19 mouse cellular contexts compared by ENCODE assay signal in genomic region chr2:158155615-158156014, GRCm38 (mm10). TPM values are rescaled to one million over a fixed set of nuclear protein-coding genes. Genes with fewer than 3 reads are reported as not detected.
DNase-seq lines count a peak whose midpoint lies in the region; ATAC-seq and TF ChIP-seq lines count a peak whose summit lies in the region.
"Had no signal": no experiment of that assay in that cellular context is flagged by ENCODE, and none has a peak within 500 bp of the region (broad histone marks: within the 10 kb centered on the region; RNA-seq: fewer than 3 reads in every experiment).

No protein-coding gene starts in this region.

- H3K4me2 ChIP-seq in liver, embryonic 11.5 days: no peak overlapping the region
- no peak overlapping the region for H3K4me2 ChIP-seq in liver, embryonic 16.5 days (ENCODE audit: low read depth, low read length)
- H3K4me2 ChIP-seq: embryonic facial prominence, embryonic 12.5 days; forebrain, embryonic 15.5 days; heart, embryonic 12.5 days; hindbrain, embryonic 15.5 days had no signal

- H3K9ac ChIP-seq in liver, adult 2 months (ENCODE audit: low read depth, low read length): no peak overlapping the region
- no peak overlapping the region for H3K9ac ChIP-seq in liver, embryonic 11.5 days (ENCODE audit: low read depth, low read length)
- H3K9ac ChIP-seq in liver, embryonic 16.5 days (ENCODE audit: low read depth, low read length): no peak overlapping the region
- H3K9ac ChIP-seq: embryonic facial prominence, embryonic 12.5 days; forebrain, embryonic 15.5 days; heart, embryonic 12.5 days; hindbrain, embryonic 15.5 days had no signal

- H3K4me1 ChIP-seq in liver, adult 2 months (ENCODE audit: control insufficient read depth, insufficient read depth, low read length): peaks cover 13% of the 10 kb centered on the region
- peaks cover 31% of the 10 kb centered on the region for H3K4me1 ChIP-seq in liver, embryonic 11.5 days (replicated peaks; ENCODE audit: control insufficient read depth, insufficient read depth, low read length)
- peaks cover 39% of the 10 kb centered on the region for H3K4me1 ChIP-seq in liver, embryonic 16.5 days (ENCODE audit: control insufficient read depth, low read depth, low read length)
- peaks cover 9% of the 10 kb centered on the region for H3K4me1 ChIP-seq in lung, adult 2 months (ENCODE audit: control insufficient read depth, insufficient read depth, low read length)
- H3K4me1 ChIP-seq in heart, embryonic 10.5 days: peaks cover 34% of the 10 kb centered on the region

- H3K4me3 ChIP-seq in liver, adult 2 months (ENCODE audit: insufficient read depth, low read depth, low read length): no peak overlapping the region
- no peak overlapping the region for H3K4me3 ChIP-seq in liver, embryonic 11.5 days (ENCODE audit: low read depth, low read length)
- no peak overlapping the region for H3K4me3 ChIP-seq in liver, embryonic 16.5 days (ENCODE audit: low read depth, low read length)
- no peak overlapping the region for H3K4me3 ChIP-seq in lung, adult 2 months (replicated peaks; ENCODE audit: extremely low read depth, low read depth, low read length)
- H3K4me3 ChIP-seq in heart, embryonic 10.5 days: no peak overlapping the region
- H3K4me3 ChIP-seq: embryonic facial prominence, embryonic 12.5 days; forebrain, embryonic 15.5 days; heart, adult 2 months; heart, embryonic 12.5 days; hindbrain, embryonic 10.5 days; hindbrain, embryonic 15.5 days had no signal

- WGBS in liver, adult 2 months: 19% methylated on average over 2 of the region's 2 CpGs
- WGBS in liver, embryonic 11.5 days: 52% methylated on average over 2 of the region's 2 CpGs
- WGBS in liver, embryonic 16.5 days (ENCODE audit: insufficient replicate concordance): 20% methylated on average over 2 of the region's 2 CpGs
- 49% methylated on average over 2 of the region's 2 CpGs for WGBS in lung, adult 2 months
- 71% methylated on average over 2 of the region's 2 CpGs for WGBS in heart, embryonic 10.5 days

- DNase-seq in liver, adult 2 months (ENCODE audit: extremely low read depth, low read depth, low spot score): peak; percentile 94
- DNase-seq in liver: no peak
- no peak for DNase-seq in liver, embryonic 11.5 days (ENCODE audit: low spot score)
- DNase-seq in embryo, embryonic 9.5 days (ENCODE audit: extremely low spot score): no peak
- no peak for DNase-seq in lung, adult 2 months
- DNase-seq in heart, embryonic 10.5 days (ENCODE audit: low spot score): no peak
- DNase-seq: adrenal gland, adult 8-10 months; adrenal gland, postnatal 36 days; cerebellum, adult 2 months; cerebellum, postnatal 14 days; embryo, embryonic 11 days; heart, adult 2 months had no signal

- H3K9me3 ChIP-seq in liver, embryonic 11.5 days (ENCODE audit: control insufficient read depth, low read length): no peaks in the 10 kb centered on the region
- peaks cover 2% of the 10 kb centered on the region; the same call in 1 of the 2 replicates for H3K9me3 ChIP-seq in liver, embryonic 16.5 days (replicated peaks; ENCODE audit: control insufficient read depth, low read length)
- H3K9me3 ChIP-seq in heart, embryonic 10.5 days: peaks cover 5% of the 10 kb centered on the region; the same call in 1 of the 2 replicates
- H3K9me3 ChIP-seq: forebrain, embryonic 15.5 days; hindbrain, embryonic 15.5 days had no signal

- peak overlapping the region; percentile 58 for H3K27ac ChIP-seq in liver, adult 2 months (replicated peaks; ENCODE audit: insufficient read depth, low read depth, low read length)
- H3K27ac ChIP-seq in liver, embryonic 11.5 days (ENCODE audit: low read depth, low read length): peak overlapping the region; percentile 59; the same call in 1 of the 2 replicates
- H3K27ac ChIP-seq in liver, embryonic 16.5 days (ENCODE audit: low read length): peak overlapping the region; percentile 48
- H3K27ac ChIP-seq in heart, embryonic 10.5 days: no peak overlapping the region
- H3K27ac ChIP-seq: embryonic facial prominence, embryonic 12.5 days; forebrain, embryonic 15.5 days; heart, adult 2 months; hindbrain, embryonic 15.5 days had no signal

- ATAC-seq in liver, embryonic 11.5 days (replicated peaks; ENCODE audit: low FRiP score): no peak
- ATAC-seq in liver, embryonic 16.5 days (ENCODE audit: low read depth): peak; percentile 20; the same call in 1 of the 2 replicates
- ATAC-seq: forebrain, embryonic 15.5 days had no signal

- no peaks in the 10 kb centered on the region for H3K79me2 ChIP-seq in liver, adult 2 months (ENCODE audit: control insufficient read depth, insufficient read depth, low read length)

- H3K27me3 ChIP-seq in liver, adult 2 months (ENCODE audit: control insufficient read depth, insufficient read depth, low read length): no peaks in the 10 kb centered on the region
- H3K27me3 ChIP-seq in liver, embryonic 11.5 days (replicated peaks; ENCODE audit: control insufficient read depth, insufficient read depth, low read length): no peaks in the 10 kb centered on the region
- no peaks in the 10 kb centered on the region for H3K27me3 ChIP-seq in liver, embryonic 16.5 days (ENCODE audit: control insufficient read depth, insufficient read depth, low read depth, low read length)
- no peaks in the 10 kb centered on the region for H3K27me3 ChIP-seq in heart, embryonic 10.5 days (ENCODE audit: insufficient read depth, poor library complexity, severe bottlenecking)
- H3K27me3 ChIP-seq: embryonic facial prominence, embryonic 12.5 days; forebrain, embryonic 15.5 days; hindbrain, embryonic 15.5 days had no signal

- H3K36me3 ChIP-seq in liver, adult 2 months (ENCODE audit: control insufficient read depth, insufficient read depth, low read length): no peaks in the 10 kb centered on the region
- no peaks in the 10 kb centered on the region for H3K36me3 ChIP-seq in liver, embryonic 11.5 days (ENCODE audit: control insufficient read depth, insufficient read depth, low read length)
- no peaks in the 10 kb centered on the region for H3K36me3 ChIP-seq in liver, embryonic 16.5 days (ENCODE audit: control insufficient read depth, insufficient read depth)
- no peaks in the 10 kb centered on the region for H3K36me3 ChIP-seq in heart, embryonic 10.5 days
- H3K36me3 ChIP-seq: embryonic facial prominence, embryonic 12.5 days; forebrain, embryonic 15.5 days; G1E; heart, embryonic 12.5 days; hindbrain, embryonic 10.5 days; hindbrain, embryonic 15.5 days had no signal

- no peak for TF ChIP-seq POLR2A in liver, adult 2 months (IDR thresholded peaks at IDR 0.05; ENCODE audit: extremely low read depth, insufficient read depth, low read length)
- TF ChIP-seq POLR2A in lung, adult 2 months (IDR thresholded peaks at IDR 0.05; ENCODE audit: borderline replicate concordance, extremely low read depth, low read depth, low read length): no peak

- TF ChIP-seq CTCF in liver, adult 2 months (IDR thresholded peaks at IDR 0.05; ENCODE audit: low read depth, low read length): no peak
- TF ChIP-seq CTCF in lung, adult 2 months (IDR thresholded peaks at IDR 0.05; ENCODE audit: insufficient read depth, low read length): no peak

RNA-seq across cellular contexts. Expression of gene Tgm2, which starts 9.4 kb away (rescaled TPM):
- total RNA-seq in liver, adult 2 months (2014; rRNA removed): 68.3 and 101 TPM in 2 replicates
- polyA plus RNA-seq in liver, adult 2 months (2012; rRNA removed): 91.7 and 93.5 TPM in 2 replicates
- polyA plus RNA-seq in liver, embryonic 11.5 days (2014; fragmentation: Nextera tagmentation; extraction: Ambion mirVana): 49.5 and 49.7 TPM in 2 replicates
- 66.2 and 74.3 TPM in 2 replicates for polyA plus RNA-seq in liver, embryonic 16.5 days (2015; fragmentation: Nextera tagmentation; extraction: Ambion mirVana)
- 285 and 297 TPM in 2 replicates for polyA plus RNA-seq in lung, adult 2 months (2012; rRNA removed)
- 134 and 256 TPM in 2 replicates for polyA plus RNA-seq in heart, embryonic 10.5 days (2016; fragmentation: Nextera tagmentation; extraction: Ambion mirVana)
